Mouse (Mus musculus) cortical plate, adult 2 months (tissue): ENCODE results near the gene Rcbtb1.

Source experiments
- CTCF ChIP-seq: fragments of 200-500 bp; IDR thresholded peaks from 2 replicates; pipeline ENCODE4 v1.5.1; 2011; ENCODE audit warnings: mild to moderate bottlenecking, control low read depth, low read length; ENCODE audit not compliant: insufficient read depth; ENCODE audit errors: extremely low read depth
- POLR2A ChIP-seq: fragments of 200-500 bp; IDR thresholded peaks from 2 replicates; pipeline ENCODE4 v1.6.1; 2011; ENCODE audit warnings: mild to moderate bottlenecking, low read length, control low read depth; ENCODE audit not compliant: insufficient read depth; ENCODE audit errors: extremely low read depth

DNA sequence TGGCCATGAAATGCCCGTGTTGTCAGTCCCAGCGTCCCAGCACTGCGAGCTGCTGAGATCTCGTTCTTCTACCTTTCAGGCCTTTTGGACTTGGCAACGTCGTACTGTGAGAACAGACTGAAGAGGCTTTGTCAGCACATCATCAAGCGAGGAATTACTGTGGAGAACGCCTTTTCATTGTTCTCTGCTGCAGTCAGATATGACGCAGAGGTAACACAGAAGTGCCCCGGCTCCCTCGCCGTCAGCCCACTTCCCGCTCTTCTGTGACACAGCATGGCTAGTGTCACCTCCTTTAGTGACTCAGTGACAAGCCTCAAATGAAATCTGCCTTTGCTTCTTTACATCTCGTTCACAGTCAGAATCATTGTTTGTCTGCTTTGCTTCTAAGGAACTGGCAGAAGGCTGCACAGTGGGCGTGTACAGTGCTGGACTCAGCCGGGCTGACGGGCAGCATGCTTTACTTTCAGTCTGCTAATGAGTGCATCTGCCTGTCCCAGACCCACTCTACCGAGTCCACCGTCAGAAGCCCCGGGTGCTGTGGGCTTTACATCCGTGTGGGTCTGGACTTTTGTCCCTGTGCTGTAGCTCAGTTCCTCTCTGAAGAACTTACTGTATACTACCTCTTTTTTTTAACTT is 29.4 kb downstream of the Rcbtb1 start:
- TF ChIP-seq POLR2A, result no peak
- no peak for TF ChIP-seq CTCF
